Mouse (Mus musculus): ENCODE results near the gene Elovl5. TPM values are rescaled to one million over a fixed set of nuclear protein-coding genes. Genes with fewer than 3 reads are reported as not detected.
A peak's percentile ranks its signal among the peaks of the same experiment; 100 is the strongest.

The Elovl5 gene
- total RNA-seq (2022), result 100 to 1,000 TPM; 450 to 789 (median 577) TPM

GRCm38 (mm10) chr9:77917074-77917621 is at the start of gene Elovl5:
Gene Elovl5 (plus strand): TSS chr9:77917364.
- peak; percentile 98 for DNase-seq

- no peak for DNase-seq
Measured at GRCm38 (mm10) chr9:77891501-77891900, 25.7 kb upstream of the Elovl5 start.

DNA sequence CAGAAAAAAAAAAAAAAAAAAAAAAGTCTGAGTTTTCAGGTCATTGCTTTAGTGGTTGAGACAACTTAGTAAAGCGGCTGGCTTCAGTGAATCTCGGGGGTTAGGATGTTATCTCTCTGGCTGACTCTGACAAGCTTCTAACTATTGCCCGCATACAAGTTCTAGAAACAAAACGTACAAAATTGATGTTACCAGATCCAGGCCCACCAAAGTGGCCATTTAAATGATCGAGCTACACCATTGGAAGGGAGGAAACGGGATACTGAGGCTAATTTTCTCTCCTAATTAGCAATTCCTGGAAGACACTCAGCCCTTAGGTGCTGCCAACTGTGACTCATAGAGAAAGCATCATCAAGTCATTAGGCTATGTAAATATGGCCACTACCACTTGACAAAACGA is 18.6 kb upstream of the Elovl5 start:
- DNase-seq, result no peak

DNA sequence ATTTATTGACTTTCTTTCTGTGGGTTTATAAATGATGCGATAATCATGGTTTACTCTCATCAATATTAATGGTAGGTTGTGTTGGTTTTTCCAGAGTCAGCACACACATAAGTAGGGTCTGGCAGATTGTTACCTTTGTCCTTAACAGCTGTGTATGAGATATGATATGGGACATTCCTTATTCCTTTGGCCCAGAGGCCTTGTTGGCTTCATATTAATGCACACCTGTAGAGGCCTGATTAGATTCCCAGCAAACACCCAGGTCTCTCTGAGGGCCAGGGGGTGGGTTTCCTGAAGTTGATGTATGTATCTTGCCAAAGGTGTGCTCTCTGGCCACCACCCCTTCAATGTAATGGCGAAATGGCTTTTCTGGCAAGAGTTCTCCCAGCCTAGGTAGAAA is 13.0 kb upstream of the Elovl5 start:
- DNase-seq, result no peak

DNA sequence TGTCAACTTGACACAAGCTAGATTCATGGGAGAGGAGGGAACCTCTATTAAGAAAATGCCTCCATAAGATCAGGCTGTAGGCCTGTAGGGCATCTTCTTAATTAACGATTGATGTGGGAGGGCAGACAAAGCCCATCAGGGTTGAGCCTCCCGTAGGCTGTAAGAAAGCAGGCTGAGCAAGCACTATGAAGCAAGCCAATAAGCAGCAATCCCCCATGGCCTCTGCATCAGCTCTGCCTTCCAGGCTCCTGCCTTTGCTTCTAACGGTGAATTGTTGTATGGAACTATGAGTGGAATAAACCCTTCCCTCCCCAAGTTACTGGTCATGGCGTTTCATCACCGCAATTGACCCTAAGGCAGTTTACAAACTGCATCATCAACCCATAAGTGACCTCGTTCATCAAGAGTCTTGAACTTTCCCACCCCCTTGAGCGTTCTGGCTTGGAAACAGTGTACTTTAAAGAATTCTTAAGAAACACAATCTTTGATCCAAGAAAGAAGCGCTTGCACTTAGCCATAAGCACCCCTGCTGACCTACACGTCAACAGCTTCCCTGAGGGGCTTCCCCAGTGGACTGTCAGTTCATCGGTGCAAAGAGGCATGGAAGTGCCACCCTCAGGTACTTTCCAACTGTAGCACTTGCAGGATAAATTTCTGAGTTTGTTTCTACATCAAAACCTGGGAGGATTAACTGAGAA is 7.4 kb upstream of the Elovl5 start:
- DNase-seq, result no peak

DNA sequence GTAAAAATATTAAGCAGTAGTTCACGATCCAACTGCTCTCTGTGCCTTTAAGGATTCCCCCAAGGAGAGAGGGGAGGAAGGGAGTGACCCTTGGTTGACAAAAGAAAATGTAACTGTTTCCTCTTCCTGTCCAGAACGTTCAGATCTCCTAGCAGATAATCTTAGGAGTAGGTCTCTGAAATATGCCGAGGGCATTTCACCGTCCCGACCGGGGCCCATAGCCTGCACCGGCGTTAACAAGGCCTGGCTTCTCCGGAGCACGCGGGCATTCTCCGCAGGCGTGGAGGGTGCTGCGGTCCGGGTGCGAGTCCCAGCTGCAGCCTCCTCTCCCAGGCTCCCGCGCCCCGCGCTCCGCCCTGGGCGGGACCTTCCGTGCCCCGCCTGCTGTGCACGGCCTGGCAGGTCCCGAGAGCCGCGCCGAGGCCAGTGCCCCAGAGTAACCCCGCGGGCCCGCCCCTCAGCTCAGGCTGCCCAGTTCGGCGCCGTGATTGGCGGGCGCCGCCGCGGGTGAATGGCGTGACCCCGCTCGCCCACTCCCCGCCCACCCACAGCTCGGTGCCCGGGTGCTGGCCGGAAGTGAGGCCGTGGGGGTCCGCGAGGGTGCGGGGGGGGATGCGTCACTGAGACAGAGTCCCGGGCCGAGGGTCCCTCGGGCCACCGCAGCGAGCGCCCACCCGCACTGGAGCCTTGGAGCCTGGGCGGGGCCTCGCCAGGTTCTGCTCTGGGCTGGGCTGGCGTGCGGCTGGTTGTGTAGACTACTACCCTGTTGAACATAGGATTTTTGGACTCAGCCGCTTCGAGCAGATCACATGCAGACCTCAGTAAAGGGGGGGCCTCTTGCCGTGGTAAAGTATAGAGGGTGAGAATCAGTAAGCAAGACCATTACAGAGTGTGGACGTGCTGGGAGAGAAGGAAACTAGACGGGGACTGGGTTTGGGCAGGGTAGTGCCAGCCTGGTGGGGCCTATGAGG is 6.6 kb upstream of the Elovl5 start:
- peak; percentile 93 for DNase-seq

- DNase-seq, result no peak
Measured at GRCm38 (mm10) chr9:77911508-77912229, 5.5 kb upstream of the Elovl5 start.

- DNase-seq, result no peak
Measured at GRCm38 (mm10) chr9:77912246-77912645, 4.9 kb upstream of the Elovl5 start.

DNA sequence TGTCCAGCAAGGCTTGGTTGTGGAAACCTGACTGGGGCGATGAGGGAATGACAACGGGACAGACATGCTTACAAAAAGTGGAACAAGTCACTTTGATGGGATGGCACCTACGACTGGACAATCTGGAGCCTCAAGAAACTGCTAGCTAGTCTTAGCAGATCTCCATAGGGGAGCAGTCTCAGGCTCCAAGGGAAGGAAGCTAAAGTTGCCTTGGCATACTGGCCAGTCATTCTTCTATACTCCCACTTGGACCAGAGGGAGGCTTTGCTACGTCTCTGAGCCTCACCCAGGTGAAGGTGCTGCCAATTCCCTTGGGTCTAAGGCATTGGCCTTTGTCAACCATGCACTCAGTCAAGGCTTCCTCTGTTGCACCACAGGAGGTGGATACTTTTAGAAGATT is 2.5 kb upstream of the Elovl5 start:
- no peak for DNase-seq

- DNase-seq, result no peak
Measured at GRCm38 (mm10) chr9:77915791-77916190, 1.4 kb upstream of the Elovl5 start.

- no peak for DNase-seq
Measured at GRCm38 (mm10) chr9:77917622-77918131, 513 bp downstream of the Elovl5 start.

DNA sequence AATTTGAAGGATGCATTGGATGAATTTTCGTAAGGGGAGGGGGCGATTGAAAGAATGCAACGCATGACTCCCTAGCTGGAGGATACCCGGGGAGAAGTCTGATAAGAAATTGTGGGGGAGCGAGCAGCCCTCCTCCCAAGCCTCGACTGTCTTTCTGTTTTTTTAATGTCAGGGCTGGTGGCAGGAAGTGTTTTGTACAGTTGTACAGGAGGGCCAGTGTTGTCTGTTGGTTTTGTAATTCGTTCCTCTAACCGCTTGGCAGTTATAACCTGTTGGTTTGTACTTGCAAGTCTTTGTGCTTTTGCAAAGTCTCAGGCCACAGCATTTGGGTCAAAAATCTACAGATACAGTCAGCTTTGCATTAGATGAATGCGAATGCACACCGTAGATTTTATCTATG is 1.0 kb downstream of the Elovl5 start:
- no peak for DNase-seq

GRCm38 (mm10) chr9:77918961-77919670 is 2.0 kb downstream of the Elovl5 start:
- no peak for DNase-seq

GRCm38 (mm10) chr9:77920481-77920880 is 3.3 kb downstream of the Elovl5 start:
- DNase-seq, result no peak

GRCm38 (mm10) chr9:77921366-77922260 is 4.4 kb downstream of the Elovl5 start:
- DNase-seq, result no peak

DNA sequence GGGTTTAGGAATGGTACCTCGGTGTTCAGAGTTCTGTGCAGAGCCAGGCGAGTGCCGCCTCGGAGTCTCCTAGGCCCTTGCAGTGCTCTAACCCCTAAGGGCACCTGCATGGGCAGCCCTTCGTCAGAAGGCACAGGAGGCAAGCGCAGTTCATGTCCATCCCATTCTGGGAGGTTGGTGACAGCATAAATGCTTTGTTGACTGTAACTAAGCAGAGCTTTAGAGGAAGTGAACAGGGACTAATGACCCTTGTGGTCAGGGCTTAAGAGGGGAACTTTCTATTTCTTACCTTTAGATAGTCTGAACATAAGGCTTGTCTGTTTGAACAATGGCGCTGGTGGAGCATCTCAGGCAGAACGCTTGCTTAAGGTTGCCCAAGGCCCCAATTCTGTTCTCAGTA is 6.6 kb downstream of the Elovl5 start:
- DNase-seq, result no peak

DNA sequence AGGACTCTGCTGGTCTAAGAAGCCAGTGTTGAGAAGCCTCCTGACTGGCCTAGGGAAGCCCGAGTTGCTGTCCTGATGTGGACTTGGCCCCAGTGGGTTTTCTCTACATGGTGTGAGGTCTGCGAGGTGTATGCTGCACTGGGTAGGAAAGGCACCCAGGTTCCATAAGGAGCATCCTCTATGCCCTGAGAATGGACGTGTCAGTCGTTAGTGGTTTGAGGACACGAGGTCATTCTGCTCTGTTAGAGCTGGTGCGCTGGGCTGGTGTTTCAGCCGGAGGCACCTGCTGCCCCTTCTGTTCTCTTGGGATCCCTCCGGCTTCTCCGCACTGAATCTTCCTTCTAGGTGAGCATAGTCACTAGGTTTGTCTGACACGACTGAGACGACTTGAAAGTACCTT is 7.0 kb downstream of the Elovl5 start:
- DNase-seq, result no peak

DNA sequence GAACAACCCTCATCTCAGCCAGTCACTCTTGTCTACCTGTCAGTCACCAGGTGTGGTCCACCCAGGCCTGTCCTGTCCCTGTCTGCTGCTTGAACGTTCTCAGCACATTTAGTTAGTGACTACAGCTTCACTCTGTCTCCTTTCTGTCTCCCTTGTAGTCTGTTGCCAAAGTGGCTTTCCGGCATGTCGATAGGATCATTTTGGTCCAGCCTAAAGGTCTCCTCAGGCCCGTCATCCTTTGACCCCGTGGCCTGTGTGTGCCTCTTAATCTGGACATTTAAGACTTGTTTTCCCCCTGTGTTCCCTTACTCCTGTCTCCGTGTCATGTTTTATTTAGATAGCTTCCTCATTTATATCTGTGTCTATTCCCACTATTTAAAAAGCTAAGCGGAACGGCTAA is 9.0 kb downstream of the Elovl5 start:
- no peak for DNase-seq

DNA sequence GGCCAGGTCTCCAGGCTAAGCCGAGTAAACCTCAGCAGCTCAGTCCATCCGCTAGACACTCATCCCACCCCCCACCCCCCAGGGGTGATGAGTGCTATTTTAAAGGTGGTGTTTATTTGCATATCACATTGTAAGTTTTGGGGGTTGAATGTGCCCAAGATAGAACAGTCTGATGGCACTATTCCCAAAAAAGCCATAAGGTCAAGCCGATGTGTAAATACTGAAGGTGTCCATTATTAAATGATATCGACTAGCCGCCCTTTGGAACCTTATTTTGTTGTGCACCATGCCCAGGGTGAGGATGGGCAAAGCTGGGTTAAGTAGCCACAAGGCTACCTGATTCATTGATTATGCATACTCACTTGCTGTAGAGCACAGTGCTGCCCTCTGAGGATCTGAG is 9.7 kb downstream of the Elovl5 start:
- DNase-seq, result no peak

GRCm38 (mm10) chr9:77927431-77927830 is 10.3 kb downstream of the Elovl5 start:
- DNase-seq, result no peak

DNA sequence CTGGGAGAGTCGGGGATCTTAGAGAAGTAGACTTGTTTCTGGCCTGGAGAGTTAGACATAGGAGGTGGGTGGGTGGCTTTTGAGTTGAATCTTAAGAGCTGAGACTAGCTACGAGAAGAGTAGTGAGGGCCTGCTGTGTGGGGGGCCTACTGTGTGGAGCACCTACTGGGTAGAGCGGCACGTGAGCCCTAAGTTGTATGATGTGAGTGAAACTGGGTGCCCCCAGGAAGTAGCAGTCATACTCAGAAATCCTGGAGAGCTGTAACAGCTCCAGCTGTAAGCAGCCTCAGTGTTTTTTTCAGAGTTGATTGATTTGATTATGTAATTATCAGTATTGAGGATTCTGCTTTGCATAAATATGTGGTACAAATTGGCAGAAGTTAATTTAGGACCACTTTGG is 11.6 kb downstream of the Elovl5 start:
- no peak for DNase-seq

Measured in adrenal gland, adult 8-10 months (tissue).